Mouse (Mus musculus) E14TG2a.4 (cell line): Measurements from ENCODE around the gene Hps4.

Experiments
- CTCF ChIP-seq: conservative IDR thresholded peaks from 2 replicates; pipeline ENCODE4 v1.5.1; 2014; ENCODE audit warnings: low read length
- NANOG ChIP-seq: IDR thresholded peaks from 2 replicates; pipeline ENCODE4 v1.6.1; 2014; ENCODE audit warnings: borderline replicate concordance, low read length, mixed read lengths
- POU5F1 ChIP-seq: IDR thresholded peaks from 2 replicates; pipeline ENCODE4 v1.6.1; 2014; ENCODE audit warnings: low read length, borderline replicate concordance

DNA sequence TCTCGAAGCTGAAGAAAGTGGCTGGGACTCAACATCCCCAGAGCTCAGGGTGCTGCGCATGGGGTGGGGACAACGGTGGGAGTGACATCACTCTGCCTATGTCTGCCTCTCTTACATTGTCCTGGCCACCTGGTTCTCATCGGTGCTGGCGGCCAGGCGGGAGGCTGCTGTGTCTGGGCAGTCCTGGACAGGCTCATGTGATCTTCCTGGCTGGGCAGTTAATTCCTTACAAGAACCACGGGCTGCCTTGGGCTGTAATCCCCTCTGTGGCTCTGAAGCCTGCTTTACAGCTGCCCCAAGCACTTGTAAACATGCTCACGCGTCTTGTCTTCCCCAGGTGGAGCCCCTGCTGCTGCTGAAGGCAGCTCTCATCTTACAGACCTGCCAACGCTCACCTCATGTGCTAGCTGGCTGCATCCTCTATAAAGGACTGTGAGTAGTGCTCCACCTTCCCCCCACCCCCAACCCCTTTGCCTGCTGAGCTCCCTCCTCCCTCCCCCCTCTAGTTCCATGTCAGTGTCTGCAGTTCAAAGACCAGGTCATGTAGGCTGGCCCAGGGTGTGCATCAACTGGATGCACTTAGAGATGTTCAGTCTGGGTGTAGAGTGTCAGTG is 21.4 kb downstream of the Hps4 start:
- no peak for TF ChIP-seq CTCF
- TF ChIP-seq NANOG, result no peak
- no peak for TF ChIP-seq POU5F1
